Mouse (Mus musculus) embryonic fibroblast, embryonic 13.5 days (primary cell): ENCODE results near the gene Fbln1.

Source experiments
- CTCF ChIP-seq: IDR thresholded peaks from 2 replicates; pipeline ENCODE4 v1.5.1; 2011; ENCODE audit warnings: mild to moderate bottlenecking, control low read depth, low read length, moderate library complexity, borderline replicate concordance; ENCODE audit not compliant: insufficient read depth
- POLR2A ChIP-seq: IDR thresholded peaks from 2 replicates; pipeline ENCODE4 v1.6.1; 2011; ENCODE audit warnings: low read depth, mild to moderate bottlenecking, control low read depth, low read length, moderate library complexity

DNA sequence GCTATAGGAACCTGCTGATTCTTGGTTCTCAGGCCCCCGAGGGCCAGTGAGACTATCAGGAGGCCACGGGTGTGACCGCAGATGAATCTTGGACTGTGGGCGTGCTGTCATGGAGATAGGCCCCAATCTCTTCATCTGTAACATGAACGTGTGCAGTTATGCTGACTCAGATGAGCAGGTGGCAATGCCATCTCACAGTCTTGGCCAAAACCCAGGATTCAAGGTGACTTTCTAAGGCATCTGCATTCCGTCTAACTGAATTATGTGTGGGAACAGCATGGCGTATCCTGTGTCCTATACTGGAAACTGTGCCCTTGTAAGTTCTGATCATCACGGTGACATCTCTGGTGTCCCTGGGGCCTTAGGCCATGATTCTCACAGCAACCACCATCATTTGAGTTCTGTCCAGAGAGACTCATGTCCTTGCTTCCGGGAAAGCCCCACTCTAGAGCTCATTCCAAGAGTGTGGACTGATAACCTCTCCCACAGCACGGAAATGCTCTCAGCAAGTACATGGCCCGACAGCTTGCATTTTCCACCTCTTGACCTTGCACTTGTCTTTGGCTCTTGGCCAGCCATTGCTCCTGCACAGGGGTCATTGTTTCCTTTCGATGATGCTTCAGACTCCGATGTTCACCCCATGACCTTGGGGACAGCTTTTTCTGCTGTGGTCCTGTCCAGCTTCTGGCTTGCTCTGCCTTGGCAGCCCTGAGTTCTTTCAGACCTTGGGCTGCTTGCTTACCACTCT is 38.8 kb downstream of the Fbln1 start:
- no peak for TF ChIP-seq POLR2A
- TF ChIP-seq CTCF, result no peak
